Mouse (Mus musculus) cerebellum, adult (tissue): ENCODE results near the gene Fgd6.
A peak's percentile ranks its signal among the peaks of the same experiment; 100 is the strongest.

Source experiments
- ATAC-seq: cut with Nextera tagmentation; 2 replicates; pipeline ENCODE4 v1.9.2; 2017; ENCODE audit warnings: mild to moderate bottlenecking, moderate library complexity, mixed read lengths; ENCODE audit not compliant: insufficient number of reproducible peaks, low FRiP score, low TSS enrichment

Gene Fgd6

GRCm38 (mm10) chr10:94038366-94039260 lies 2.8 kb downstream of the Fgd6 start:
- no peak for ATAC-seq

DNA sequence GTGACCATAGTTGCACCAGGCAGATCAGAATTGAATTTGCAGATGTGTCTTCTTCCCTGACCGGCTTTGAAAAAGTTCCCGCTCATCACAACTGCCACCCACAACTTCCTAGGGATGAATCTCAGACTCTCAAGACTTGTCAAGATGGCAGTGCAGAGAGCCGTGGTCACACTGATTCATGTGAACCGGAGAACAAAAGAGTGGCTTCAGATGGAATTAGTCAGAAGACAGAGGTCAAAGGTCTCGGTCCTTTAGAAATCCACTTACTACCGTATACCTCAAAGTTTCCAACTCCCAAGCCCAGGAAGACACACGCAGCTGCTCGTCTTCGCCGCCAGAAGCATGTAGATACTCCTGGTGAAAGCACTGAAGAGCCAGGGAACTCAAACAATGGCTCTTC lies 8.1 kb downstream of the Fgd6 start:
- no peak for ATAC-seq

GRCm38 (mm10) chr10:94045301-94045700 lies 9.5 kb downstream of the Fgd6 start:
- no peak for ATAC-seq

- no peak for ATAC-seq
Measured at GRCm38 (mm10) chr10:94047024-94047423, 11.2 kb downstream of the Fgd6 start.

GRCm38 (mm10) chr10:94047845-94048559 lies 12.2 kb downstream of the Fgd6 start:
- ATAC-seq = no peak

GRCm38 (mm10) chr10:94049121-94049520 lies 13.3 kb downstream of the Fgd6 start:
- ATAC-seq = no peak

DNA sequence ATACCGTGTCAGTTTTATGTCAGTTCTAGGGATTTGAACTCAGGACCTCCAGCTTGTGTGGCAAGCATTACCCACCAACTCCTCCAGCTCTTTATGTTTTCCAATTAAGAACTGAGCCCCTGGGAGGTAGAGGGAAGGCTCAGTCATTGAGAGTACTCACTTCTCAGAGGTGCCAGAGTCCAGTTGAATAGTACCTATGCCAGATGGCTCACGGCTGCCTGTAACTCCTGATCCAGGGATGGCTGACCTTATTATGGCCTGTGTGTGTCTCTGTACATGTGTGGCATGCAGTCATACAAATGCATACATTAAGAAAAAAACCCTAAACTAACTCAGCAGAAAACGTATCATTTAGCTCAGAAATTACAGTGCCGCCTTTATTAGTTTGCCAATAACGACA lies 14.9 kb downstream of the Fgd6 start:
- no peak for ATAC-seq

DNA sequence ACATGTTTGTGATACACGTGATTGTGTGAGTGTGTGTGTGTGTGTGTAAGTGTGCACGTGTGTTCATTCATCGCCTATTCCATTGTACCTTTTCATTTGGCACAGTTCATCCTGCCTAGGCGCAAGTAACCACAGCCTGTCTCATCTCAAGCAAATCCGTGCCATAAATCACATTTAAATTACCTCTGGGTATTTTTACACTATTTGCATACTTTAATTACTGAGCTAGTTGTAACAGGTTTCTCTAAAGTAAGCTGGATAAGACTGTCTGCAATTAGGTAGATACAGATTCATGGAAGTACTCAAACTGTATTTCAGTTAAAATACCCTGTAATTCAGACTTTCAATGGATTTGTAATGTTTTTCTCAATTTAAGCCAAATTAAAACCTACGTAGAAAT lies 20.7 kb downstream of the Fgd6 start:
- ATAC-seq = no peak

DNA sequence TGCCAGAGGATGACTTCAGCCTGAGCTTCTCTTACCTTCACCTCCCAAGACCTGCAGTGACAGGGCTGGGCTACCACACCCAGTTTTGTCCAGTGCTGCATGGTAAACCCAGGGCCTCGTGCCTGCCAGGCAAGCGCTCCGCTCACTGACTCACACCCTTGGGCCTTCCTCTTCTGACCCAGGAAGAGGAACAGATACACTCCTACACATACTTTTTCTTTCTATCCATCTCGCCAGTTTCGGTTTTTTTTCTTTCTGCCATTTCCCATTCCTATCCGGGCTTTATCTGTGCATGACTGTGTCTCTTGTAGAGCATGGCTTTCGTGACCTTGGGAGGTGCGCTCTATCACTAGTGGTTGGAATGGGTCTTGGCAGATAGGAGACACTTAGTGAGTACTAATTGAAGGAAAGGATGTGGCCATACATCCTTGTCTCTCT lies 23.8 kb downstream of the Fgd6 start:
- ATAC-seq = no peak

DNA sequence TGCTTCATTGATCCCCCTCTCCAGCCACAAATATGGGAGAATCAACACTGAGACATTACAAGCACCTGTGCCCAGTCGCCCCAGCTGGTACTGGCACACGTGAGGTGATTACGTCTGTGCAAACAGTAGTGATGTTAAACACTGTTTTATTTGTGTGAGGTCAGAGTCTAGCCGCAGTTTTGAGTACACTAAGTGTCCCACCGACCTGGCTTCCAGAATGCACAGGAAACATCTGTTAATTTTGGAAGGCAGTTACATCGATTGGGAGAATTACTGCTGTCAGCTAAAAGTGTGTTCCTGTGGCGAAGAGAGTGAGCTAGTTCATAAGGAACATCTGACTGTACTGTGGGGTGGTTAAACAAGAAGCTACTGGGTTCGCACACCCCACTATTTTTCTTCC lies 24.4 kb downstream of the Fgd6 start:
- ATAC-seq = no peak

- ATAC-seq = no peak
Measured at GRCm38 (mm10) chr10:94062357-94062756, 26.6 kb downstream of the Fgd6 start.

GRCm38 (mm10) chr10:94066896-94067295 lies 31.1 kb downstream of the Fgd6 start:
- no peak for ATAC-seq

- ATAC-seq = no peak
Measured at GRCm38 (mm10) chr10:94068701-94069100, 32.9 kb downstream of the Fgd6 start.

- ATAC-seq = no peak
Measured at GRCm38 (mm10) chr10:94071641-94072040, 35.8 kb downstream of the Fgd6 start.

- peak; percentile 52; the same call in 1 of the 2 replicates for ATAC-seq
Measured at GRCm38 (mm10) chr10:94072261-94072915, 36.6 kb downstream of the Fgd6 start.

GRCm38 (mm10) chr10:94072916-94073465 lies 37.2 kb downstream of the Fgd6 start:
- ATAC-seq = no peak

- ATAC-seq = no peak
Measured at GRCm38 (mm10) chr10:94076966-94077825, 41.4 kb downstream of the Fgd6 start.

- ATAC-seq = no peak
Measured at GRCm38 (mm10) chr10:94080740-94081139, 44.9 kb downstream of the Fgd6 start.

- ATAC-seq = no peak
Measured at GRCm38 (mm10) chr10:94082040-94082734, 46.4 kb downstream of the Fgd6 start.
